Mouse (Mus musculus): ENCODE data around the gene Nt5c2.
A peak's percentile ranks its signal among the peaks of the same experiment; 100 is the strongest.
"Not testable (repeated sequence)": the region's sequence is repeated elsewhere in the genome, so short reads cannot be mapped to it uniquely, and the experiment has no call there.

The Nt5c2 gene

GRCm38 (mm10) chr19:47016487-47016886 is 1.5 kb upstream of the Nt5c2 start:
- DNase-seq (ENCODE audit: low spot score in 2 of 2), result peak; percentile 25 to 26

DNA sequence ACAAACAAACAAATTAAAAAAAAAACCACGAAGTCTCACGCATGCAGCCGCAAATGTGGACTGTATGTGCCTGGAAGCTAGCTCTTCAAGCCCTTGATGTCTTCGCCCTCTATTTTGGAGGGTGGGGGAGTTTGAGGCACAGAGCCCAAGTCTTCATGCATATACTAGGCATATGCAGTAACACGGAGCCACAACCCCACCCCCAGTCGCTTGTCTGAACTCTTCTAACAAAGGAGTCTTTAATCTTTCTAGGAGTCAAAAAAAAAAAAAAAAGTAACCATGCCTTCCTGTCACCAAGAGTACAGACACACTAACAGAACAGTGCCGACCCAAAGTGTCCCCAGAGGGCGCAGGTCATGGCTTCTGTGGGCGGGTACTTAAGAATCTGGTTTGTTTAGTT is 1.0 kb upstream of the Nt5c2 start:
- no peak for DNase-seq (ENCODE audit: low spot score in 2 of 2)

DNA sequence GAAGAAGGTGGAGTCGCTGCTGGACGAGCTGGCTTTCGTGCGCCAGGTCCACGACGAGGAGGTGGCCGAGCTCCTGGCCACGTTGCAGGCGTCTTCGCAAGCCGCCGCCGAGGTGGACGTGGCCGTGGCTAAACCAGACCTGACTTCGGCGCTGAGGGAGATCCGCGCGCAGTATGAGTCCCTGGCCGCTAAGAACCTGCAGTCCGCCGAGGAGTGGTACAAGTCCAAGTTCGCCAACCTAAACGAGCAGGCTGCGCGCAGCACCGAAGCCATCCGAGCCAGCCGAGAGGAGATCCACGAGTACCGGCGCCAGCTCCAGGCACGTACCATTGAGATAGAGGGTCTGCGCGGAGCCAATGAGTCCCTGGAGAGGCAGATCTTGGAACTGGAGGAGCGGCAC is 443 bp upstream of the Nt5c2 start:
- no peak for DNase-seq (ENCODE audit: low spot score in 2 of 2)

DNA sequence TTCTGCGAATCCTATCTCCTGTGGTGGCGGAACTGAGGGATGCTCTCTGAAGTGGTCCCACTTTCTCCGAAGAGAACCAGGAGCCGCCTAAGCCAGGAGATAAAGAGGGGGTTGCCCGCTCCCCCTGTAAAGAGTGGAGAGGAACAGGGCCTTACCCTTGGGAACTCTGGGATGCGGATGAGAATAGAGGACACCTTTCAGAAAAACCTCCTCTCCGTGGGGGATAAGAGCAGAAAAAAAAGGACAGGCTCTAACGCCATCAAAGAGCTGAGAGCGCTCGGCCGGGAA is 850 bp downstream of the Nt5c2 start:
- DNase-seq (ENCODE audit: low spot score in 2 of 2), result no peak

GRCm38 (mm10) chr19:47013340-47014158 is 1.4 kb downstream of the Nt5c2 start:
- DNase-seq (ENCODE audit: low spot score in 2 of 2), result no peak

- no peak for DNase-seq (ENCODE audit: low spot score in 2 of 2)
These were observed 2.3 kb downstream of the Nt5c2 start for GRCm38 (mm10) chr19:47012521-47013130.

GRCm38 (mm10) chr19:47009943-47010342 is 5.0 kb downstream of the Nt5c2 start:
- DNase-seq (ENCODE audit: low spot score in 2 of 2), result no peak

DNA sequence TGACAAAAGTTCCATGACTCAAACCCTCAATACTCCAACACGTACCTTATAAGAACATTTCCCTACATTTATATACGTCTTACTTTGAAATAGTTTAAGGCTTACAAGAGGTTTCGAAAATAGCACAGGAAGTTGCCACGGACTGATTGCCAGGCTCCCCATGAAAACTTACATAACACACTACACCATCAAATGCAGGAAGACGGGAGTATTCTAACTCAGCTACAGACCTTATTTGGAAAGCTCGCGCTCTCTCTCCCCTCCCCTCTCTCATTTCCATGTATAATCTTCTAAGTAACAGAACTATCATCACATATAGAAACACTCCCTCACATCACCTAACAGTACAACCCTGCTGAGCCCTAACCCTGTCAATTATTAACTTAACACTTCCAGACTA is 5.5 kb downstream of the Nt5c2 start:
- no peak for DNase-seq (ENCODE audit: low spot score in 2 of 2)

DNA sequence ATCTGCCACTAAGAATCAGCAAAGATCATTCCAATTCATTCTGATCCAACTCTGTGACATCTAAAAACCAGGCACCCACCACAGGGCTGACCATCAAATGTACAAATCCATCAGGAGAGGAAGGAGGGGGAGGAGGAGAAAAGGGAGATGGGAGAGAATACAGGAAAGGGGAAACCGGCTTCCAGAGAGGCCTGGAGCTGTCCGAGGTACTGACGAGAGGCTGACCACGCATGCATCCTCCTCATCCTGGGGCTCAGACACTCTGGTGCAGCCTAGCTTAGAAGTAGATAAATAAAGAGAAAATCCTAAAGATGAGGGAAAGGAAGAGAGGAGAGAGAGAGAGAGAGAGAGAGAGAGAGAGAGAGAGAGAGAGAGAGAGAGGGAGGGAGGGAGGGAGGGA is 8.6 kb downstream of the Nt5c2 start:
- no peak for DNase-seq (ENCODE audit: low spot score in 2 of 2)

DNA sequence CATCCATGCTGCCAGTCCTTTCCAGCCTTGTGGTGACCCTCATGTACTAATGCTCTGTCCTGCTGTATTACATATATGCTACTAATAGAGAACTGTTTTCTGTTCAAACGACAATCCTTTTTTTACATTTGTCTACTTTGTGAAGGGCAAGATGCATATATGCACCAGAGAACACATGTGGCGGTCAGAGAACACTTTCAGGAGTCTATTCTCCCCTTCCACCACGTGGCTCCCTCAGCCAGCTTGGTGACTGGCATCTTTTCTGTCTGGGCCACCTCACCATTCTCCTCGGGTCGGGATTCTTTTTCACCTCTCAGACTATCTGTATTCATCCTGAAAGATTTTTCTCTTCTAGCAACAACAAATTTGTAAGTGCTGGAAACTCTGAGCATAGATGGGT is 9.1 kb downstream of the Nt5c2 start:
- DNase-seq (ENCODE audit: low spot score in 2 of 2), result no peak

- no peak for DNase-seq (ENCODE audit: low spot score in 2 of 2)
These were observed 11.0 kb downstream of the Nt5c2 start for GRCm38 (mm10) chr19:47003742-47004511.

DNA sequence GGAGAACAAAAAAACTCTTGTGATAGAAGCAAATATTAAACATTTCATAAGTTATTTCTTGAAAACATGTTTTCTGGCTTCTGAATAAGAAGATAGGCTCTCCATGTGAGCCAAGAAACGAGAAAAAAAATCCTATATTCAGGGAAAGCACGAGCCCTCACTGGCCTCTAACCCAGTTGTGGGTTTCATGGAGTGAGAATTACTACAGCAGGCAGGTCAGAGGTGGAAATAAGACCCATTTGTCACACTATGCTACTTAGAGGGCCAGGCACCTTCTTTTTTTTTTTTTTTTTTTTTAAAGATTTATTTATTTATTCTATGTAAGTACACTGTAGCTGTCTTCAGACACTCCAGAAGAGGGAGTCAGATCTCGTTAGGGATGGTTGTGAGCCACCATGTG is 14.6 kb downstream of the Nt5c2 start:
- DNase-seq (ENCODE audit: low spot score in 2 of 2), result not testable (repeated sequence)

DNA sequence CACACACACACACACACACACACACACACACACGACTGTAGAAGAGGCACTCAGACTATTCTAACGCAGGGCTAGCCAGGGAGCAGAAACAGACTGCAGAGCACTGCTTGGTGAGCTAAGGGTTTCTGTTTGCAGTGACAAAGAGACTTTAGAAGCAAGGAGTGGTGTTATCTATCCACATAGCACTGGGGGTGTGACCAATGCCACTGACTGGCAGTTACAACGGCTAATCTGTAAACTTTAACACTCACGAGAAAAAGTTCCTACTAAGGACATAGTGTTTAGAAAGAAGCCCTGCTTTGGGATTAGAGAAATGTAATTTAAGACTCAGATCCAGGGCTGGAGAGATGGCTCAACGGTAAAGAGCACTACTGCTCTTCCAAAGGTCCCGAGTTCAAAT is 15.2 kb downstream of the Nt5c2 start:
- DNase-seq (ENCODE audit: low spot score in 2 of 2), result peak in 1 of 2 experiments; percentile 6

- DNase-seq (ENCODE audit: low spot score in 2 of 2), result no peak
These were observed 16.0 kb downstream of the Nt5c2 start for GRCm38 (mm10) chr19:46998953-46999352.

DNA sequence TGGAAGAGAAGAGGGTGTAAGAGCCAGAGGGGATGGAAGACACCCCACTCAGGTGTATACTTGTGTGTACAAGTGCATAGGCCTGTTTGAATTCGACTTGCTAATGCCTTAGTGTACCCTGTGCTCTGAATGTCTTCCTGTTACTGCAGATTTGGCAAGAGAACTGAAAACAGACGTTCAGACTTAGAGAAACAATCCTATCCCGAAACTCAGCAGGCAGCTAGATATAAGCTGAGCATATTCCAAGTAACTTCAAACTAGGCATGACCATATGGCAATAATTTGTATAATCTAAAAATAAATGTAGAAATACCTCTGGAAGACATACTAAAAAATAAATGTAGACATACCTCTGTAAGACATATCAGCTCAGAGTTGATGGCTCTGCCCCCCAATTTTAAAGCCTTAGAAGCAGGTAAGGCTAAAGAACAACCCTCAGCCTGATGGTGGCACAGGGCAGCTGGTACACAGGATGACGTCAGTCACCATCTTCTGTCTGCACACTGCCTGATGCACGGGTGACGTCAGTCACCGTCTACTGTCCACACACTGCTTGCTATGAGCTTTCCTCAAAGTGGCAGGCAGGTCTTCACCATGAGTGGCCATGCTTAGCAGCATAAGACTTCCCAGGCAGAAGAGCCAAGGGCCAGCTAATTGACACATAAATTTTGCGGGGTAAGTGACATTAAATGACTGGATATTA is 16.6 kb downstream of the Nt5c2 start:
- no peak for DNase-seq (ENCODE audit: low spot score in 2 of 2)

DNA sequence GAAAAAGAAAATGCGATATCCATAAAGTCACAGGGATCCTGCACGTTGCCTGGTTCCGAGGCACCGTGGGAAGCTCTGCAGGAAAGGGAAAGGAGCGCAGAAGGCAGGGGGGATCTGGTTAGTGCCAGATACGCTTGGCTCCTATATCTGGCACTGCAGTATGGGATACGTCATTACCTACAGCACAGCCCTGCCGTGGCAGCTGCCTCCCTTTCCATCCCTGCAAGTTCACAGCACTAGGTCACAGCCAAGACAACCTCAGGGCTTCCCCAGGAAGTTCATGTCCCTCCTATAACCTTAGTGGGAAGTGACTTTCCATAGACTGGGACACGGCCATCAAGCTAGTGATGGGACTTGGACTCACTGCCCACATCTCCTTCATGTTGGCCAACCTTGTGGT is 18.9 kb downstream of the Nt5c2 start:
- DNase-seq (ENCODE audit: low spot score in 2 of 2), result no peak

- not testable (repeated sequence) for DNase-seq (ENCODE audit: low spot score in 2 of 2)
These were observed 22.6 kb downstream of the Nt5c2 start for GRCm38 (mm10) chr19:46992329-46992728.

- peak; percentile 65 to 76 for DNase-seq (ENCODE audit: low spot score in 2 of 2)
These were observed 23.8 kb downstream of the Nt5c2 start for GRCm38 (mm10) chr19:46991145-46991544.

- DNase-seq (ENCODE audit: low spot score in 2 of 2), result not testable (repeated sequence)
These were observed 24.3 kb downstream of the Nt5c2 start for GRCm38 (mm10) chr19:46990625-46991024.

- DNase-seq (ENCODE audit: low spot score in 2 of 2), result no peak
These were observed 24.8 kb downstream of the Nt5c2 start for GRCm38 (mm10) chr19:46990153-46990518.

- no peak for DNase-seq (ENCODE audit: low spot score in 2 of 2)
These were observed 25.3 kb downstream of the Nt5c2 start for GRCm38 (mm10) chr19:46989479-46990152.

All from spleen, postnatal 36 days (tissue).